Mouse (Mus musculus) hematopoietic multipotent progenitor cell, adult 10-12 weeks (in vitro differentiated cells): ENCODE measurements around the gene Marveld3. TPM values are rescaled to one million over a fixed set of nuclear protein-coding genes. Genes with fewer than 3 reads are reported as not detected.

ENCODE experiments used
- polyA plus RNA-seq: library from polyadenylated mRNA; stranded (reverse); fragments of >175 nt; gene quantifications from 2 replicates; pipeline ENCODE4 v1.2.3, GENCODE M21; 2012; ENCODE audit warnings: low replicate concordance

The Marveld3 gene
- 0.59 TPM in 1 of 2 replicates, not detected in the other for polyA plus RNA-seq

GRCm38 (mm10) chr8:109961693-109962367 is at the start of gene Marveld3:
Gene Marveld3, minus strand, starts transcription at chr8:109962203.

GRCm38 (mm10) chr8:109990224-109990623 is 28.2 kb upstream of the Marveld3 start, which contains the start of gene Tat:
Gene Tat, plus strand, starts transcription at chr8:109990437.

Other genes with a start within 250 kb of the Marveld3 start
- gene Atxn1l, start 224.5 kb downstream of the Marveld3 start, polyA plus RNA-seq = 26.8 and 37.2 TPM in 2 replicates
- 16.1 and 41.8 TPM in 2 replicates for gene Ap1g1, start 183.6 kb downstream of the Marveld3 start, polyA plus RNA-seq
- gene Phlpp2, start 93.7 kb downstream of the Marveld3 start, polyA plus RNA-seq = 2.8 and 4.8 TPM in 2 replicates
- gene Tat, start 28.2 kb upstream of the Marveld3 start, polyA plus RNA-seq = not detected in 2 replicates
- not detected in 2 replicates for gene Chst4, start 77.5 kb upstream of the Marveld3 start, polyA plus RNA-seq
- gene Zfp612, start 117.5 kb upstream of the Marveld3 start, polyA plus RNA-seq = 0.31 and 0.35 TPM in 2 replicates
- gene Gm21964, start 139.0 kb upstream of the Marveld3 start, polyA plus RNA-seq = not detected in 2 replicates
- gene Gm17720, start 140.6 kb upstream of the Marveld3 start, polyA plus RNA-seq = not detected in 2 replicates
- not detected in 2 replicates for gene Calb2, start 206.0 kb upstream of the Marveld3 start, polyA plus RNA-seq